Mouse (Mus musculus) midbrain, embryonic 11.5 days (tissue): ENCODE results near the gene Enah. TPM values are rescaled to one million over a fixed set of nuclear protein-coding genes. Genes with fewer than 3 reads are reported as not detected.
A peak's percentile ranks its signal among the peaks of the same experiment; 100 is the strongest.

Experiments used
- ATAC-seq: fragments of 200-750 bp; cut with Nextera tagmentation; 2 replicates; pipeline ENCODE4 v1.8.0; 2017; ENCODE audit warnings: moderate TSS enrichment, moderate library complexity; ENCODE audit not compliant: low FRiP score
- DNase-seq: peaks from one replicate; pipeline ENCODE4 v3.0.0; 2015; ENCODE audit warnings: low spot score; ENCODE audit errors: missing footprints
- H3K27ac ChIP-seq: fragments of 300-500 bp; sonication (generic); 2 replicates; pipeline ENCODE4 v1.5.1; 2014; ENCODE audit warnings: low read depth, low read length
- H3K27me3 ChIP-seq: fragments of 300-500 bp; sonication (generic); 2 replicates; pipeline ENCODE4 v1.6.1; 2014; ENCODE audit warnings: mild to moderate bottlenecking, low read length, moderate library complexity, mixed read lengths; ENCODE audit not compliant: control insufficient read depth, insufficient read depth
- H3K36me3 ChIP-seq: fragments of 300-500 bp; sonication (generic); 2 replicates; pipeline ENCODE4 v1.6.1; 2014; ENCODE audit warnings: mild to moderate bottlenecking, low read length, moderate library complexity, mixed read lengths; ENCODE audit not compliant: control insufficient read depth, insufficient read depth
- H3K4me1 ChIP-seq: fragments of 300-500 bp; sonication (generic); 2 replicates; pipeline ENCODE4 v1.6.1; 2014; ENCODE audit warnings: low read length; ENCODE audit not compliant: control insufficient read depth, insufficient read depth
- H3K4me2 ChIP-seq: fragments of 300-500 bp; sonication (generic); 2 replicates; pipeline ENCODE4 v1.6.1; 2014; ENCODE audit warnings: mild to moderate bottlenecking, moderate library complexity
- H3K4me3 ChIP-seq: fragments of 300-500 bp; sonication (generic); 2 replicates; pipeline ENCODE4 v1.5.1; 2014; ENCODE audit warnings: low read depth, low read length
- H3K9ac ChIP-seq: fragments of 300-500 bp; sonication (generic); 2 replicates; pipeline ENCODE4 v1.6.1; 2014; ENCODE audit warnings: low read length
- H3K9me3 ChIP-seq: fragments of 300-500 bp; sonication (generic); 2 replicates; pipeline ENCODE4 v1.6.1; 2016; ENCODE audit warnings: low read length; ENCODE audit not compliant: control insufficient read depth
- WGBS: fragments of 180-500 bp; shearing (Covaris S2); extraction: QIAGEN DNeasy Blood & Tissue Kit; methylation state at CpG from one replicate; pipeline ENCODE4 v1.1.7; 2014; 5-methylcytosine and 5-hydroxymethylcytosine counted together
- polyA plus RNA-seq: library from polyadenylated mRNA; unstranded; fragments of >200 nt; fragmentation: Nextera tagmentation; extraction: Ambion mirVana; gene quantifications from 2 replicates; pipeline ENCODE4 v1.2.1, GENCODE M21; 2014

Gene Enah
- polyA plus RNA-seq, 1 experiment from 2014 or later, result 28.1 TPM

DNA sequence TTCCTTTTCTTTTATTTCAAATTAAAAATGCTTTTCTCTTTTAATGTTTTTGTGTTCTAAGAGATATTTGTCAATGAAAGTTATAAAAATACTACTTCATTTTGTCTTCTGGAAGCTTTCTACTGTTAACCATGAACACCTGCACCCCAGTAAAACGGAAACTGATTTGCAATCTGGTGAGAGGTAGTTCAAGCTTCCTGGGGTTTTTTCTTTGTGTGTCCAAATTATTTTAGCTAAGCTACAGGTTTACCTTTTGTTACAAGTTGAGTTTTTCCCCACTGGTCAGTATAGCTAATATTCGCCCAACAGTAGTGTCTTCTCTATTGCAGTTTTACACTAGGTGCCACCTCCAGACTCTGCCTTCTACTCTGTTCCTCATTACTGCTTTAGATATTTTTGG, 62.1 kb downstream of the Enah start:
- Histone ChIP-seq H3K9me3 (no peaks in the 10 kb centered on the region), H3K27me3 (no peaks in the 10 kb centered on the region), H3K27ac (no peak overlapping the region), H3K4me3 (no peak overlapping the region), H3K4me1 (no peaks in the 10 kb centered on the region), H3K4me2 (no peak overlapping the region), H3K36me3 (0 out of 2 replicates have a peak, but pooled peaks cover 3% of the 10 kb centered on the region), H3K9ac (no peak overlapping the region)
- DNase-seq, result no peak
- 97% methylated on average over 2 of the region's 2 CpGs for WGBS
- ATAC-seq, result no peak

DNA sequence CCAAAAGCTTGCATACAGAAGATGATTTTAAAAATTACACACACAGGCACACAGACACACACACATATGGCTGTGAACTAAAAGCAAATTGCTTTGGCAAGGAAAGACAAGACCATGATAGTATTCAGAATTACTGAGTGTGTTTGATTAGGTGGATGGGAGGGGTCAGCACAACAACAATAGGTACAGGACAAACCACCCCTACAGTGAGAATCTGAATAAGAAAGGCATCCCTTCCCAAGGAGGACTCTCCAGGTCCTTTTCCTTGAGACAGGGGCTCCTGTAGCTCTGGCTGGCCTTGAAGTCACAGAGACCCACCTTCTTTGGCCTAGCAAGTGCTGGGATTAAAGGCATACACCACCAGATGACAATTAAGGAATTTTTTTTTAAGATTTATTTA, 66.2 kb downstream of the Enah start:
- H3K27me3 ChIP-seq, result no peaks in the 10 kb centered on the region
- no peaks in the 10 kb centered on the region for H3K9me3 ChIP-seq
- ATAC-seq (no peak), DNase-seq (no peak)
- H3K9ac ChIP-seq, result no peak overlapping the region
- H3K36me3 ChIP-seq, result 0 out of 2 replicates have a peak, but pooled peaks cover 2% of the 10 kb centered on the region
- no peak overlapping the region for H3K4me2 ChIP-seq
- H3K27ac ChIP-seq, result no peak overlapping the region
- no peaks in the 10 kb centered on the region for H3K4me1 ChIP-seq
- H3K4me3 ChIP-seq, result no peak overlapping the region

DNA sequence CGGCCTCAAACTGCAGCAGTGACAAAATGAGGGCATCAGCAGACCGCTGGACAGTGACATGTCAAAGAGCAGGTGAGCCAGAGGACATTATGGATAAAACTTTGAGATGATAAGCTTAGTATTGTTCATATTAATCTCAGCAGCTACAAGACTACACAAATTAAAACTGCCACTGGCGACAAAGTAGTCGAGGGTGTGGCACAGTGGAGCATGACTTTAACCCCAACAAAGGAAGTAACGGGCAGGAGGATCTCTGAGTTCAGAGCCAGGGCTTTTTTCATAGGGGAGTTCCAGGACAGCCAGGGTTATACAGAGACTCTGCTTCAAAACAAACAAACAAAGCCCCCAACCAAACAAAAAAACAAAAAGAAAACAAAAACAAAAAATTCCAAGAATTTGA, 68.5 kb downstream of the Enah start:
- H3K4me1 ChIP-seq, result no peaks in the 10 kb centered on the region
- no peaks in the 10 kb centered on the region for H3K9me3 ChIP-seq
- H3K4me2 ChIP-seq, result no peak overlapping the region
- no peak overlapping the region for H3K9ac ChIP-seq
- H3K36me3 ChIP-seq, result 0 out of 2 replicates have a peak, but pooled peaks cover 2% of the 10 kb centered on the region
- no peak for DNase-seq
- H3K27me3 ChIP-seq, result no peaks in the 10 kb centered on the region
- ATAC-seq, result no peak
- WGBS, result 82% methylated on average over 5 of the region's 5 CpGs
- no peak overlapping the region for H3K27ac ChIP-seq
- H3K4me3 ChIP-seq, result no peak overlapping the region

DNA sequence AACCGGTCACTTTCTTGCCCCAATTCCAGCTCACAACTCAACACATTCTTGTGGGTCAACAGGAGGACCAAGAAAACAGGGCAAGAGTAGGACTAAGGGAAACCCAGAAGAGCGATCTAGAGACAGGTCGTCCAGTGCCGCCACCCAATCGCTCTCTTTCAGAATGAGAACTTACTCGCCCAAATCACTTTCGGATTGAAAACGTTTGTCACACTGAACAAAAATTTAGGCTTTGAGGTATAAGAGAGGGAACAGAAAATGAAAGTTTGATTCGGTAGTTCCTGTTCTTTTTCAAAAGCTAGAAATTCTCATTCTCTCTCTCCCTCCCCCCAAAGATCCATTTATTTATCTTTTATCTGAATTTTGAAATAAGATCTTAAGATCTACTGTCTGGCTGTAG, 69.1 kb downstream of the Enah start:
- Histone ChIP-seq H3K4me3 (no peak overlapping the region), H3K36me3 (0 out of 2 replicates have a peak, but pooled peaks cover 2% of the 10 kb centered on the region), H3K27me3 (no peaks in the 10 kb centered on the region), H3K27ac (no peak overlapping the region), H3K9ac (no peak overlapping the region), H3K9me3 (no peaks in the 10 kb centered on the region), H3K4me1 (no peaks in the 10 kb centered on the region), H3K4me2 (no peak overlapping the region)
- DNase-seq (no peak), ATAC-seq (no peak)
- WGBS, result 94% methylated on average over 9 of the region's 9 CpGs

DNA sequence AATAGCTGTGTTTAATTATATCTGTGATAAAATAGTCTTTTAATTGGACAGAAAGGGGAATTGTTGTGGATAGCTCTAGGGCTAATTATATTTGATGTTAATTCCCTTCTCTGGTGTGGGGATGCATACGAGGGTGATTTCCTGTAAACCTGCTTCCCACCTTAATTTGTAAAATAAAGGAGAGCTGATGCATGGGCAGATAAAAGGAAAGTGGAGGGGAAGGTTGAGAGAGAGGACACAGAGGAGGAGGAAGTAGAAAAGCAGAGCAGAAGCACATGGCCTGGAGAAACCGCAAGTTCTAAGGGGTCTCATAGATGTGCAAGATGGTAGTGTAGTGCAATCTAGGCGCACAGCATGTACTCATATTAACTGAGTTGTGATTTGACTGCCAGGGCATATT, 71.6 kb downstream of the Enah start:
- no peak overlapping the region for H3K27ac ChIP-seq
- 0 out of 2 replicates have a peak, but pooled peaks cover 2% of the 10 kb centered on the region for H3K36me3 ChIP-seq
- DNase-seq, result no peak
- ATAC-seq, result no peak
- no peak overlapping the region for H3K9ac ChIP-seq
- no peaks in the 10 kb centered on the region for H3K27me3 ChIP-seq
- no peaks in the 10 kb centered on the region for H3K4me1 ChIP-seq
- no peaks in the 10 kb centered on the region for H3K9me3 ChIP-seq
- H3K4me2 ChIP-seq, result no peak overlapping the region
- 89% methylated on average over 3 of the region's 3 CpGs for WGBS
- H3K4me3 ChIP-seq, result no peak overlapping the region

DNA sequence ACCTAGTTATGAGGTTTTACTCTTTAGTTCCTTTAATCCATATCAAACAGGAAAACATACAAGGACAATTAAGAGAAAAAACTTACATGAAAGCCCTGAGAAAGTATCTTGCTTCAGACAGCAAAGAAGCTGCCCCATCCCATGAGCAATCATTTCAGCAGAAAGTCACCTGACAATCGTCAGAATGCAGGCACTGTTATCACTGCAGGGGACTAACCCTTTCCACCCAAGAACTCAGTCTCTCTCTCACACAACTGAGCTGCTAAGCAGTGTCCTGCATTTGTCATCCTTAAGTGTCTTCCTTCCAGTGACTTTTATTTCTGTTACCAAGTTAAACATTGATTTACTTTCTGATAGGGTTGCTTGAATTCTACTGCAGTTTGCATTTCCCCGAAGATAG, 82.7 kb downstream of the Enah start:
- ATAC-seq, result no peak
- H3K27ac ChIP-seq, result no peak overlapping the region
- no peak overlapping the region for H3K4me2 ChIP-seq
- H3K9me3 ChIP-seq, result no peaks in the 10 kb centered on the region
- no peaks in the 10 kb centered on the region for H3K27me3 ChIP-seq
- no peaks in the 10 kb centered on the region for H3K36me3 ChIP-seq
- no peak for DNase-seq
- no peaks in the 10 kb centered on the region for H3K4me1 ChIP-seq
- H3K4me3 ChIP-seq, result no peak overlapping the region
- WGBS, result 60% methylated on average over 2 of the region's 2 CpGs
- H3K9ac ChIP-seq, result no peak overlapping the region

DNA sequence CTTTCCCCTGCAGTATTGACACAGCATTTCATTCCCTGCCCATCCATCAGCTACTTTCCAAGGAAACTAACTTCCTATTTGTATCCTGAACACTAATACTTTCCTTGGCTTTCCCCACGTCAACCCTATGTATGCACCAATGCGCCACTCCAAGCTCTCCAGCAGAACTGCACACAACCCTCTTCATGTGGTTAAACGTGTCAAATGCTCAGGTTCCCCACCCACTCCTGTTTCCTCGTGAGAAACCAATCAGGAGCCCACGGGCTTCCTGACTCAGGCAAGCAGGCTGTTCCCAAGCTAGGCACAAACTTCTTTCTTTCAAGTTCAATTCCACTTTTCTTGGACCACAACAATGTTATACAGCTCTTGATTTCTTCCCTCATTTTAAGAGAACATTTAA, 91.4 kb downstream of the Enah start:
- no peak overlapping the region for H3K9ac ChIP-seq
- DNase-seq (no peak), ATAC-seq (no peak)
- no peak overlapping the region for H3K27ac ChIP-seq
- H3K9me3 ChIP-seq, result no peaks in the 10 kb centered on the region
- no peaks in the 10 kb centered on the region for H3K4me1 ChIP-seq
- 84% methylated on average over 5 of the region's 5 CpGs for WGBS
- no peak overlapping the region for H3K4me3 ChIP-seq
- no peaks in the 10 kb centered on the region for H3K27me3 ChIP-seq
- H3K36me3 ChIP-seq, result 0 out of 2 replicates have a peak, but pooled peaks cover 1% of the 10 kb centered on the region
- H3K4me2 ChIP-seq, result no peak overlapping the region

DNA sequence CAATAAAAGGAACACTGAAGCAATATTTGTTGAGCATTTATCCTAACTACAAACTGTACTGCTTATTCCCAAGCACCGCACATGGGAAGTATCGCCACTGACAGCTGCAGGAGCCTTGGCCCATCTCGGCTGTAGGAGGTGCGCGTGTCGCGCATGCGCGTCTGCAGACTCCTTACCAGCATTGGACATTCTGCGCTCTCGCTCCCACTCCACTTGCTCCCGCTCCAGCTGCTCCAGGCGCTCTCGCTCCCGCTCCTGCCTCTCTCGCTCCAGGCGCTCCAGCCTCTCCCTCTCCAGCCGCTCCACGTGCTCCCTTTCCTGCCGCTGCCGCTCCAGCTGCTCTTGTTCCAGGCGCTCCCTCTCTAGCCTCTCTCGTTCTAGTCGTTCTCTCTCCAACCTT, 96.4 kb downstream of the Enah start:
- peak; percentile 48; the same call in 1 of the 2 replicates for ATAC-seq
- H3K36me3 ChIP-seq, result 0 out of 2 replicates have a peak, but pooled peaks cover 5% of the 10 kb centered on the region
- no peak for DNase-seq
- no peaks in the 10 kb centered on the region for H3K27me3 ChIP-seq
- 78% methylated on average over 24 of the region's 24 CpGs for WGBS
- H3K9ac ChIP-seq, result no peak overlapping the region
- no peak overlapping the region for H3K4me3 ChIP-seq
- H3K27ac ChIP-seq, result no peak overlapping the region
- no peak overlapping the region for H3K4me2 ChIP-seq
- H3K4me1 ChIP-seq, result no peaks in the 10 kb centered on the region
- no peaks in the 10 kb centered on the region for H3K9me3 ChIP-seq

DNA sequence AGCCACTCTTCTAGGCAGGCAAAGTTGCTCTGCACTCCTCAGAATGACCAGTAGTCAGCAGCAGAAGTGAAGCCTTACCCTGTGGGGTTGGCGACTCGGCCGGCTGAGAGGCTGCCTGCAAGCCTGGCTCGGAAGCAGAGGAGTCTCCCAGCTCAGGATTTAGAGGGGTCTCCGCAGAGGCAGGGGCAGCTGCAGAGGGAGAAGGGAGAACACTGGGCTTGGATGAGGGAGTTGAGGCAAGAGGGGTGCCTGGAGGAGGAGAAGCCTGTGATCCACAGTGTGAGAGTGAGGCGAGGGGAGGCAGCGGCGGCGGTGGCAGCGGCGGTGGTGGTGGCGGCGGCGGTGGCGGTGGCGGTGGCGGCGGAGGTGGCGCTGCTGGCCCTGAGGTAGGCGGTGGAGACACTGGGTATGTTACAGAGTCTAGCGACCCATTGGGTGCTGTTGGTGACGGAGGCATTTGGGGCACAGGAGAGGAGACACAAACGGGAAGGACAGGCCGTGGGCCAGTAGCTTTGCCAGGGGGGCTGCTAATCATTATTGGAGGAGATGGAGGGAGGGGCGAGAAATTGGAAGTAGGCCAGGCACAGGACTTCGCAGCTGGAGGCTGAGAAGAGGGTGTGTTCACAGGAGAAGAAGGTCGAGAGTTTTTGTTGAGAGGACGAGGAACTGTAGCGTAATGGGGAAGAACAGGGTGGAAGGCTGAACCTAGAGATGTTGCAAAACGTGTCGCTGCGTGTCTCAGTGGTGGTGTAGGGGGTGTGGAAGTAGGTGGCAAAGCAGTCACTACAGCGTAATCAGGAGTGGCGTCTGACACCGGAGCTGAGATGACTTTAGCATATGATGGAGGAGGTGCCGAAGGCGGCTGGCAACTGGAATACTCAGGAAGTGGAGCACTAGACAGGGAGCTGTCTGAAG, 98.0 kb downstream of the Enah start:
- no peak overlapping the region for H3K4me3 ChIP-seq
- no peak overlapping the region for H3K4me2 ChIP-seq
- H3K9ac ChIP-seq, result no peak overlapping the region
- DNase-seq (no peak), ATAC-seq (0 out of 2 replicates have a peak, but pooled peaks have one; percentile 22)
- no peak overlapping the region for H3K27ac ChIP-seq
- no peaks in the 10 kb centered on the region for H3K9me3 ChIP-seq
- 0 out of 2 replicates have a peak, but pooled peaks cover 5% of the 10 kb centered on the region for H3K36me3 ChIP-seq
- H3K27me3 ChIP-seq, result no peaks in the 10 kb centered on the region
- H3K4me1 ChIP-seq, result no peaks in the 10 kb centered on the region
- 70% methylated on average over 37 of the region's 37 CpGs for WGBS
